Mouse (Mus musculus): ENCODE data around the gene Wwc1. TPM values are rescaled to one million over a fixed set of nuclear protein-coding genes. Genes with fewer than 3 reads are reported as not detected.
"Not testable (repeated sequence)": the region's sequence is repeated elsewhere in the genome, so short reads cannot be mapped to it uniquely, and the experiment has no call there.

The Wwc1 gene
- polyA plus RNA-seq, 1 experiment from 2014 or later = 7.8 TPM

DNA sequence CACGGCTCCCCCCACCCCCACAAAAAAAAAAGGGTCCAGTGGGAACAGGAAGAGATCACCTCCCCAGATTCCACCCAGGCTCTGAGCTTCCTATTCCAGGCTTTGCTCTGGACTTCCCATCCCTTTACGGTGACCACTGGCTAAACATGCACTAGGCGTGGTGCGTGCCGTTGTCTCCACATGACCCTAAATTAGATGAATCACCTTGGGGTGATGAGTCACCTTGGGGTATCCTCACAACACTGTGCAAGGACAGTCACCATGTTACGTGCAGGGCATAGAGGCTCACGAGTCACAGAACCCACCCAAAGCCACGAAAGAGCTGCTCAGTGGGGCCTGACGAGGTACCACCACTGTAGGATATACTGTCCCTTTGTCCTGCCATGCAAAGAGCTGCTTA, 136.0 kb downstream of the Wwc1 start:
- H3K9ac ChIP-seq (ENCODE audit: low read depth, low read length) = no peak overlapping the region

DNA sequence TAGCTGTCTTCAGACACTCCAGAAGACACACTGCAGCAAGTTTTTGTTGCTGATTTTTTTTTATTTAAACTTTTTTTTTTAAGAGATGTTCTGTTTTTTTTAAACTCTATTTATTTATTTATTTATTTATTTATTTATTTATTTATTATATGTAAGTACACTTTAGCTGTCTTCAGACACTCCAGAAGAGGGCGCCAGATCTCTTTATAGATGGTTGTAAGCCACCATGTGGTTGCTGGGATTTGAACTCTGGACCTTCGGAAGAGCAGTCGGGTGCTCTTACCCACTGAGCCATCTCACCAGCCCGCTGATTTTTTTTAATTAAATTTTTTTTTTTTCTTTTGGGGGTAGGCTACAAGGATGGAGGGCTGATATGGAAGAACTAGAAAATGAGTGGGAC, 137.8 kb downstream of the Wwc1 start:
- H3K4me3 ChIP-seq (ENCODE audit: low read depth, low read length); H3K27ac ChIP-seq (ENCODE audit: low read length); ATAC-seq; H3K9me3 ChIP-seq (replicated peaks; ENCODE audit: control insufficient read depth, low read length, poor library complexity, severe bottlenecking); H3K4me2 ChIP-seq (ENCODE audit: low read length); H3K36me3 ChIP-seq (ENCODE audit: control insufficient read depth, insufficient read depth, low read length); H3K27me3 ChIP-seq (ENCODE audit: control insufficient read depth, insufficient read depth, low read depth, low read length); H3K4me1 ChIP-seq (ENCODE audit: control insufficient read depth, insufficient read depth, low read length); H3K9ac ChIP-seq (ENCODE audit: low read depth, low read length): not testable (repeated sequence)
- WGBS = 88% methylated on average over 4 of the region's 4 CpGs

More for the DNA sequence above, 136.0 kb downstream of the Wwc1 start:
- Histone ChIP-seq H3K4me1 (ENCODE audit: control insufficient read depth, insufficient read depth, low read length) (no peaks in the 10 kb centered on the region; the same call in 1 of the 2 replicates), H3K27ac (ENCODE audit: low read length) (no peak overlapping the region), H3K9me3 (replicated peaks; ENCODE audit: control insufficient read depth, low read length, poor library complexity, severe bottlenecking) (no peaks in the 10 kb centered on the region), H3K27me3 (ENCODE audit: control insufficient read depth, insufficient read depth, low read depth, low read length) (no peaks in the 10 kb centered on the region), H3K4me3 (ENCODE audit: low read depth, low read length) (no peak overlapping the region), H3K36me3 (ENCODE audit: control insufficient read depth, insufficient read depth, low read length) (0 out of 2 replicates have a peak, but pooled peaks cover 3% of the 10 kb centered on the region), H3K4me2 (ENCODE audit: low read length) (no peak overlapping the region)
- no peak for ATAC-seq
- 91% methylated on average over 9 of the region's 9 CpGs for WGBS

DNA sequence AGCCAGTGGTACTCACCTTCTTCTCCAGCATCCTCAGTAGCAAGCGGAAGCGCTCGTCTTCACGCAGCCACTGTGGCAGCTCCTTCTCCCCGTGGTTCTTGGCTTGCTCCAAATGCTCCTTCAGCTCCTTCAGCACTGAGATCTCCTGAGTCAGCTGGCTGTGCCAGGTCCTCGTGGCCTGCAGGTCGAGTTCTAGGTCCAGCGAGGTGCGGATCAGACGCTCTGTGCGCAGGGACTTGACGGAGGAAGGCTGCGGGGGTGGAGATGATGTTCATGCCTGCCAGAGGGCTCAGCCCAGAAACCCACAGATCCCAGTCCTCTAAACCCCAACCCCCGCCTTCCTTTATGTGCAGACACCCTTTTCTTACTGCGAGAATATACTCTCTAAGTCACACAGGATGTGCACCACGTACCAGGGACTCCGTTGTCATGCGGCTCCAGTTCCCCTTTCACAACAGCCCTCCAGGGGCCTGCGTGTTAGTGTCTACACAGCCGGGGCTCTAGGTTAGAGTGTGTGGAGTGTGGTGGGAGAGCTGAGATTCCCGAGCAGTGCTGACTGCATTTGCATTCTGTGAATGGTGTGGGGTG, 138.5 kb downstream of the Wwc1 start:
- H3K27ac ChIP-seq (ENCODE audit: low read length) = no peak overlapping the region
- 0 out of 2 replicates have a peak, but pooled peaks cover 3% of the 10 kb centered on the region for H3K36me3 ChIP-seq (ENCODE audit: control insufficient read depth, insufficient read depth, low read length)
- no peak overlapping the region for H3K4me3 ChIP-seq (ENCODE audit: low read depth, low read length)
- WGBS = 83% methylated on average over 21 of the region's 21 CpGs
- no peak overlapping the region for H3K4me2 ChIP-seq (ENCODE audit: low read length)
- H3K4me1 ChIP-seq (ENCODE audit: control insufficient read depth, insufficient read depth, low read length) = peaks cover 6% of the 10 kb centered on the region; the same call in 1 of the 2 replicates
- H3K9me3 ChIP-seq (replicated peaks; ENCODE audit: control insufficient read depth, low read length, poor library complexity, severe bottlenecking) = no peaks in the 10 kb centered on the region; the same call in 1 of the 2 replicates
- H3K27me3 ChIP-seq (ENCODE audit: control insufficient read depth, insufficient read depth, low read depth, low read length) = no peaks in the 10 kb centered on the region
- H3K9ac ChIP-seq (ENCODE audit: low read depth, low read length) = no peak overlapping the region
- no peak for ATAC-seq

DNA sequence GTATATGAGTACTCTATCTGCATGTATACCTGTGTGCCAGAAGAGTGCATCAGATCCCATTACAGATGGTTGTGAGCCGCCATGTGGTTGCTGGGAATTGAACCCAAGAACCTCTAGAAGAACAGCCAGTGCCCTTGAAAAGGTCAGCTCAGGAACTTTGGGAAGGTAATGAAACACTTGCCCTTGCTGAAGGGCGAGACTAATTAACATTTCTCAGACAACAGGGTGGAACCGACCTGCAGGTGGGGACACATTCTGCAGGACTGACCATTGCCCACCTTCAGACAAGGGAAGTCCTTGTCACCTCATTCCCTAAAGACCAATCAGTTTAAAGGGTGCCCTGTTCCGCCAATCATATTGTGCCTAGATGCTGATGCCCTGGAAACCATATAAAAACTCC, 139.5 kb downstream of the Wwc1 start:
- not testable (repeated sequence) for H3K4me3 ChIP-seq (ENCODE audit: low read depth, low read length); H3K4me1 ChIP-seq (ENCODE audit: control insufficient read depth, insufficient read depth, low read length); H3K27ac ChIP-seq (ENCODE audit: low read length); ATAC-seq; H3K9ac ChIP-seq (ENCODE audit: low read depth, low read length); H3K36me3 ChIP-seq (ENCODE audit: control insufficient read depth, insufficient read depth, low read length); H3K9me3 ChIP-seq (replicated peaks; ENCODE audit: control insufficient read depth, low read length, poor library complexity, severe bottlenecking); H3K4me2 ChIP-seq (ENCODE audit: low read length); H3K27me3 ChIP-seq (ENCODE audit: control insufficient read depth, insufficient read depth, low read depth, low read length)
- 96% methylated on average over 4 of the region's 4 CpGs for WGBS

DNA sequence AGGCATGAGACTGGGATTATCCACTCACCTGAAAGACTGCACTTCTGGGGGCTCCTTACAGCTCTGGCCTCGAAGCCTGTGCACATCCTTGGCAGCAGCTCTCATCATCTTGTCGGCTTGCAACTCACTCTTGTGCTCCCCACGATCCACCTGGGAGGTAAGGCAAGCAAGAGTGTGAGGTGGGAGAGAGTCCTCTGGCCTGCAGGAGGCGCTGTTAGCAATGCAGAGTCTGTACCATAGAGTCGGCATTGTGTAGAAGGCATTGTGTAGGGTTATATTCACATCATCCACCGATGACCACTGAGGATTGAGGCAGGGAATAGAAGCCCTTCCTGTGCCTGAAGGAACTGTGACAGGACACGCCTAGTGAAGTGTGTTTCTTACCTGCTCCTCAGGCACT, 140.0 kb downstream of the Wwc1 start:
- H3K4me1 ChIP-seq (ENCODE audit: control insufficient read depth, insufficient read depth, low read length) = peaks cover 6% of the 10 kb centered on the region; the same call in 1 of the 2 replicates
- WGBS = 81% methylated on average over 7 of the region's 7 CpGs
- H3K9me3 ChIP-seq (replicated peaks; ENCODE audit: control insufficient read depth, low read length, poor library complexity, severe bottlenecking) = no peaks in the 10 kb centered on the region; the same call in 1 of the 2 replicates
- no peak overlapping the region for H3K9ac ChIP-seq (ENCODE audit: low read depth, low read length)
- no peak overlapping the region for H3K4me2 ChIP-seq (ENCODE audit: low read length)
- no peak overlapping the region for H3K27ac ChIP-seq (ENCODE audit: low read length)
- no peaks in the 10 kb centered on the region for H3K27me3 ChIP-seq (ENCODE audit: control insufficient read depth, insufficient read depth, low read depth, low read length)
- no peak overlapping the region for H3K4me3 ChIP-seq (ENCODE audit: low read depth, low read length)
- ATAC-seq = no peak
- 0 out of 2 replicates have a peak, but pooled peaks cover 3% of the 10 kb centered on the region for H3K36me3 ChIP-seq (ENCODE audit: control insufficient read depth, insufficient read depth, low read length)

DNA sequence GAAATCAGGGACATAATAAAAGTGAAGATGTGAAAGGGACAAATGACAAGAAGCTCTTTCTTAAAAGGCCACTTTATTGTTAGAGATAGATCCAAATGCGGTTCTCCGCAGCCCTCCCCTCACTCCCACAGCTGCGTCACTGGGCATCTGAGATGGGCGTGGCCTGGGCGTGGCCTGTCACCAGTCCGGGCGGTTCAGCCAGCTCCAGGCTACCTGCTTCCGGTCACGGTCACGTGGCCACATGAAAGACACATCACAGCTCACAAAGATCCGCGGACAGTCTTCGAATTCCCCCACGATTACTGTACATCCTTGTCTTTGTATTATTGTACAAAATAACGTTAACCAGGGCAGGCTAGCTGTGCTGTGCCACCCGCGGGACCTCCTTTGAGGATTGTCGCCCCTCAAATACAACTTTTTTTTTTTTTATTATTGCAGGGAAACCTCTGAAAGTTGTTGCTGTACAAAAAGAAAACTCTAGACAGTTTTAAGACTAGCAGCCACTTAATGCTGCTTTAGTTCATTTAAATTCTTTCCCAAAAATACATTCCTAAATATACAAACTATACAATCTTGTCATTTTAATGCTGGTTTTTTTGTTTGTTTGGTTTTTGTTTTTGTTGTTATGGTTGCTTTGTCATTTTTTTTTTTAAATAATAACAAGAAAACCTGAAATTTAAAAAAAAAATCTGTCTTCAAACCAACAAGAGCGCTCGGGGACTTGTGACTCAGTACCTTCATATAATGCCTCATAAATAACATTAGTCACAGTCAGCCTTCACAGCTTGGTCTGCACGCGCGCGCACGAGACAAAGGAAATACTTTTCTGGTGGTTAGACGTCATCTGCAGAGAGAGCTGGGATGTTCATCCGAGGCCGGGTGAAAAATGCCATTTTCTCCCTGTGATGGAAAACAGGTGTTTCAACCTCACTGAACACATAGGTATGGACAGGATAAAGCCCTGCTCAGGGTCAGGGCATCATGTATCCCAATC, 141.7 kb downstream of the Wwc1 start:
- peak overlapping the region; percentile 13; the same call in 1 of the 2 replicates for H3K9ac ChIP-seq (ENCODE audit: low read depth, low read length)
- no peaks in the 10 kb centered on the region for H3K27me3 ChIP-seq (ENCODE audit: control insufficient read depth, insufficient read depth, low read depth, low read length)
- no peaks in the 10 kb centered on the region; the same call in 1 of the 2 replicates for H3K9me3 ChIP-seq (replicated peaks; ENCODE audit: control insufficient read depth, low read length, poor library complexity, severe bottlenecking)
- WGBS = 20% methylated on average over 28 of the region's 28 CpGs
- H3K27ac ChIP-seq (ENCODE audit: low read length) = peak overlapping the region; percentile 33; the same call in 1 of the 2 replicates
- H3K4me3 ChIP-seq (ENCODE audit: low read depth, low read length) = peak overlapping the region; percentile 18
- ATAC-seq = peak; percentile 56
- peak overlapping the region; percentile 64 for H3K4me2 ChIP-seq (ENCODE audit: low read length)
- 0 out of 2 replicates have a peak, but pooled peaks cover 3% of the 10 kb centered on the region for H3K36me3 ChIP-seq (ENCODE audit: control insufficient read depth, insufficient read depth, low read length)
- peaks cover 8% of the 10 kb centered on the region for H3K4me1 ChIP-seq (ENCODE audit: control insufficient read depth, insufficient read depth, low read length)

DNA sequence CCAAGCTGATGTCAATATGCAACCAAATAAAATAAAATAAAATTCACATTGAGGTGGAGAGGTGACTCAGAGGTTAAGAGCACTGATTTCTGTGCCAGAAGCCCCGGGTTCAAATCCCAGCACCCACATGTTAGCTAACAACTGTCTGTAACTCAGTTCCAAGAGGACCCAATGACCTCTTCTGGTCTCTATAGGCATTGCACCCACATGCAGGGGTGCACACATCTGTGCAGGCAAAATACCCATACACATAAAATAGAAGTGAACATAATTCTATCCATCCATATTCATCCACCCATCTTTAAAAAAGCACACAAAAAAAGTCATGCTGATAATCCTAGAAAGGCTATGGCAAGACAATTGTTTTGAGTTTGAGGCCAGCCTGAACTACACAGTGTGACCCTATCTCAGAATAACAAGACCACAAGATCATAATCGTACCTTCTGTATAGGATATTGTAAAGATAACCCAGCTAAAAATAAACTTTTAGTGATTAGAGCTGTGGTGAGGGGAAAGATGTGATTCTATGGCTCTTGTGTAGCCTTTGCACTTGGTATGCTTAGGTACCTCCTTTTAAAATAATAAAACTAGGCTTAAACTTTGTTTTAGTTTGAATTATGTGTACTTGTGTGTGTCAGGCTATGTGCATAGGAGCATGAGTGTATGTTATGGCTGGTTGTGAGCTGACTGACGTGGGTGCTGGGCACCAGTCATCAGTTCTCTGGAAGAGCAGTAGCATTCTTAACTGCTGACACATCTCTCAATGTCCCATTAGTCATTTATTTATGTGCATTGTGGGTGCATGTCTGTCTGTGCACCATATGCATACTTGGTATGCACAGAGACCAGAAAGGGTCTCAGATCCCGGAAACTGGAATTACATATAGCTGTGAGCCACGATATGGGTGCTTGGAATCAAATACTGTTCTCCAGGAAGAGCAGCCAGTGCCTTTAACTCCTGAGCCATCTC, 142.9 kb downstream of the Wwc1 start:
- ATAC-seq = no peak
- Histone ChIP-seq H3K4me2 (ENCODE audit: low read length) (peak overlapping the region; percentile 64), H3K27me3 (ENCODE audit: control insufficient read depth, insufficient read depth, low read depth, low read length) (no peaks in the 10 kb centered on the region), H3K4me1 (ENCODE audit: control insufficient read depth, insufficient read depth, low read length) (peaks cover 19% of the 10 kb centered on the region), H3K9me3 (replicated peaks; ENCODE audit: control insufficient read depth, low read length, poor library complexity, severe bottlenecking) (no peaks in the 10 kb centered on the region; the same call in 1 of the 2 replicates), H3K27ac (ENCODE audit: low read length) (peak overlapping the region; percentile 33), H3K4me3 (ENCODE audit: low read depth, low read length) (no peak overlapping the region), H3K9ac (ENCODE audit: low read depth, low read length) (no peak overlapping the region), H3K36me3 (ENCODE audit: control insufficient read depth, insufficient read depth, low read length) (0 out of 2 replicates have a peak, but pooled peaks cover 4% of the 10 kb centered on the region)
- 92% methylated on average over 5 of the region's 5 CpGs for WGBS

DNA sequence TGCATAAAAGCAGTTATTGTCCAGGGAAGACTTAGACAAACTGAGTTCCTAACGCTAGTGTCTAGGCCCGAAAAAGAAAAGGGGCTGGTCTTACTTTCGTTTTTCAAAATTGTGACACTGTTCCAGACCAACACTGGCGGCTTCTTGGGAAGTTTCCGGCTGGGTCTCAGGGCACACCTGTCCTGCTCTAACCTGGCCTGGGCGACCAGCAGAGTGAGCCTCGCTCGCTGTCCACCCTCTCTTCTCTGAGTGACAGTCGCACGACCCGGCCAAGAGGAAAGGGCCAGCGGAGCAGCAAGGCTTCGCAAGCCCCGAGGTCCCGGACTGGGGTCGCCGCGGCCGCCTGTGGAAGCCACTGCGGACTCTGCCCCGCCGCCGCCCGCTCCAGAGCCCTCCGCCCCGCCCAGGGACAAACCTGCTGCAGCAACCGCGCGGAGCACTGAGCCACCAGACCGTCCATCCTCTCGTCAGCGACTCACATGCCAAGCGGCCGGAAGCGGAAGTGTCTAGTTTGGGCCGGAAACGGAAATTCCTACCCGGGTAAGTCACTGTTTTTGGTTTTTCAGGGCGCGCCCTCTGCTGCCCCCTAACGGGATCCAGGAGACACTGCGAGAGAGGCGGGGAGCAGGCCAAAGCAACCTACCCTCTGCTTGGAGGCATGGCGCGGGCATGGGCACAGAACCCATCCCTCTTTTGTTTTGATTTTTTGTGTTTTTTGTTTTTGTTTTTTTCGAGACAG, 146.1 kb downstream of the Wwc1 start, which contains the start of gene Rars:
Rars (minus strand) TSS at position 485 of the 739 bp plus-strand sequence.
- peak; percentile 88 for ATAC-seq
- Histone ChIP-seq H3K9me3 (replicated peaks; ENCODE audit: control insufficient read depth, low read length, poor library complexity, severe bottlenecking) (no peaks in the 10 kb centered on the region; the same call in 1 of the 2 replicates), H3K27me3 (ENCODE audit: control insufficient read depth, insufficient read depth, low read depth, low read length) (no peaks in the 10 kb centered on the region), H3K36me3 (ENCODE audit: control insufficient read depth, insufficient read depth, low read length) (peaks cover 10% of the 10 kb centered on the region; the same call in 1 of the 2 replicates), H3K27ac (ENCODE audit: low read length) (peak within 1 kb of the TSS; percentile 63), H3K4me1 (ENCODE audit: control insufficient read depth, insufficient read depth, low read length) (peaks cover 20% of the 10 kb centered on the region), H3K9ac (ENCODE audit: low read depth, low read length) (peak within 1 kb of the TSS; percentile 88), H3K4me3 (ENCODE audit: low read depth, low read length) (peak within 1 kb of the TSS; percentile 96), H3K4me2 (ENCODE audit: low read length) (peak within 1 kb of the TSS; percentile 86)
- 2% methylated on average over 46 of the region's 46 CpGs for WGBS

All from midbrain, embryonic 16.5 days (tissue).